Mouse (Mus musculus) midbrain, embryonic 10.5 days (tissue): ENCODE results near the gene Cxcl10. TPM values are rescaled to one million over a fixed set of nuclear protein-coding genes. Genes with fewer than 3 reads are reported as not detected.

ENCODE experiments used
- DNase-seq: peaks from one replicate; pipeline ENCODE4 v3.0.0-alpha.2; 2017; ENCODE audit warnings: low spot score
- H3K27ac ChIP-seq: fragments of 300-500 bp; sonication (generic); replicated peaks from 2 replicates; pipeline ENCODE4 v1.5.1; 2016; ENCODE audit warnings: mild to moderate bottlenecking
- H3K27me3 ChIP-seq: fragments of 300-500 bp; sonication (generic); 2 replicates; pipeline ENCODE4 v1.6.1; 2016; ENCODE audit warnings: low read depth, mild to moderate bottlenecking; ENCODE audit not compliant: poor library complexity, severe bottlenecking
- H3K36me3 ChIP-seq: fragments of 300-500 bp; sonication (generic); 2 replicates; pipeline ENCODE4 v1.6.1; 2016; ENCODE audit warnings: mild to moderate bottlenecking, moderate library complexity
- H3K4me1 ChIP-seq: fragments of 300-500 bp; sonication (generic); 2 replicates; pipeline ENCODE4 v1.6.1; 2016
- H3K4me3 ChIP-seq: fragments of 300-500 bp; sonication (generic); 2 replicates; pipeline ENCODE4 v1.5.1; 2016; ENCODE audit warnings: mild to moderate bottlenecking, moderate library complexity
- H3K9me3 ChIP-seq: fragments of 300-500 bp; sonication (generic); replicated peaks from 2 replicates; pipeline ENCODE4 v1.6.1; 2016; ENCODE audit warnings: mild to moderate bottlenecking
- WGBS: fragments of 180-500 bp; shearing (Covaris S2); methylation state at CpG from one replicate; pipeline ENCODE4 v1.1.7; 2016; 5-methylcytosine and 5-hydroxymethylcytosine counted together
- polyA plus RNA-seq: library from polyadenylated mRNA; unstranded; fragments of >200 nt; fragmentation: Nextera tagmentation; extraction: Ambion mirVana; gene quantifications from 2 replicates; pipeline ENCODE4 v1.2.1, GENCODE M21; 2016

Gene Cxcl10
- 0.17 and 0.36 TPM in 2 replicates for polyA plus RNA-seq

- H3K27ac ChIP-seq = no peak within 1 kb of the TSS
- peaks cover 7% of the 10 kb centered on the region; the same call in 1 of the 2 replicates for H3K4me1 ChIP-seq
- peaks cover 24% of the 10 kb centered on the region for H3K27me3 ChIP-seq
- H3K9me3 ChIP-seq = no peaks in the 10 kb centered on the region
- peak within 1 kb of the TSS; percentile 28 for H3K4me3 ChIP-seq
- no peaks in the 10 kb centered on the region for H3K36me3 ChIP-seq
- 31% methylated on average over 14 of the region's 14 CpGs for WGBS
- DNase-seq = peak; percentile 37
These were observed at the start of gene Cxcl10 for GRCm38 (mm10) chr5:92348794-92349413. Gene Cxcl10, minus strand, starts transcription at chr5:92348889.

GRCm38 (mm10) chr5:92398153-92398552 lies 49.5 kb upstream of the Cxcl10 start:
- Histone ChIP-seq H3K4me3 (no peak overlapping the region), H3K36me3 (no peaks in the 10 kb centered on the region), H3K9me3 (no peaks in the 10 kb centered on the region), H3K27me3 (peaks cover 14% of the 10 kb centered on the region), H3K4me1 (no peaks in the 10 kb centered on the region), H3K27ac (peak overlapping the region; percentile 65; the same call in 1 of the 2 replicates)
- DNase-seq = peak; percentile 82
- WGBS = 26% methylated on average over 5 of the region's 5 CpGs

GRCm38 (mm10) chr5:92396476-92396875 lies 47.8 kb upstream of the Cxcl10 start:
- no peaks in the 10 kb centered on the region for H3K9me3 ChIP-seq
- WGBS = 88% methylated on average over 6 of the region's 6 CpGs

GRCm38 (mm10) chr5:92395764-92396163 lies 47.1 kb upstream of the Cxcl10 start:
- no peaks in the 10 kb centered on the region for H3K9me3 ChIP-seq
- H3K4me3 ChIP-seq = no peak overlapping the region
- DNase-seq = no peak
- WGBS = 80% methylated on average over 3 of the region's 3 CpGs
- no peak overlapping the region for H3K27ac ChIP-seq
- peaks cover 38% of the 10 kb centered on the region for H3K27me3 ChIP-seq
- no peaks in the 10 kb centered on the region for H3K36me3 ChIP-seq
- H3K4me1 ChIP-seq = 0 out of 2 replicates have a peak, but pooled peaks cover 8% of the 10 kb centered on the region

More at GRCm38 (mm10) chr5:92396476-92396875, 47.8 kb upstream of the Cxcl10 start:
- H3K36me3 ChIP-seq = no peaks in the 10 kb centered on the region
- H3K27me3 ChIP-seq = peaks cover 31% of the 10 kb centered on the region
- H3K4me3 ChIP-seq = no peak overlapping the region
- DNase-seq = no peak
- H3K27ac ChIP-seq = no peak overlapping the region
- H3K4me1 ChIP-seq = 0 out of 2 replicates have a peak, but pooled peaks cover 8% of the 10 kb centered on the region

- H3K27me3 ChIP-seq = peaks cover 48% of the 10 kb centered on the region
- no peak for DNase-seq
- H3K4me1 ChIP-seq = peaks cover 17% of the 10 kb centered on the region; the same call in 1 of the 2 replicates
- H3K4me3 ChIP-seq = no peak overlapping the region
- no peaks in the 10 kb centered on the region for H3K36me3 ChIP-seq
- H3K9me3 ChIP-seq = no peaks in the 10 kb centered on the region
- no peak overlapping the region for H3K27ac ChIP-seq
- 81% methylated on average over 10 of the region's 10 CpGs for WGBS
These were observed 45.2 kb upstream of the Cxcl10 start for GRCm38 (mm10) chr5:92393863-92394262.

- H3K4me1 ChIP-seq = peaks cover 17% of the 10 kb centered on the region; the same call in 1 of the 2 replicates
- peaks cover 50% of the 10 kb centered on the region for H3K27me3 ChIP-seq
- no peak overlapping the region for H3K27ac ChIP-seq
- peak overlapping the region; percentile 37 for H3K4me3 ChIP-seq
- H3K9me3 ChIP-seq = no peaks in the 10 kb centered on the region
- no peaks in the 10 kb centered on the region for H3K36me3 ChIP-seq
- no peak for DNase-seq
- WGBS = 44% methylated on average over 18 of the region's 18 CpGs
These were observed 43.9 kb upstream of the Cxcl10 start for GRCm38 (mm10) chr5:92392542-92392941.

GRCm38 (mm10) chr5:92390615-92391014 lies 41.9 kb upstream of the Cxcl10 start:
- no peak for DNase-seq
- Histone ChIP-seq H3K4me1 (peaks cover 17% of the 10 kb centered on the region; the same call in 1 of the 2 replicates), H3K27me3 (peaks cover 50% of the 10 kb centered on the region), H3K36me3 (no peaks in the 10 kb centered on the region), H3K9me3 (no peaks in the 10 kb centered on the region), H3K4me3 (no peak overlapping the region), H3K27ac (no peak overlapping the region)
- WGBS = 85% methylated on average over 8 of the region's 8 CpGs

- H3K4me3 ChIP-seq = no peak overlapping the region
- no peak overlapping the region for H3K27ac ChIP-seq
- H3K27me3 ChIP-seq = peaks cover 50% of the 10 kb centered on the region
- DNase-seq = no peak
- no peaks in the 10 kb centered on the region for H3K36me3 ChIP-seq
- 68% methylated on average over 2 of the region's 2 CpGs for WGBS
- H3K9me3 ChIP-seq = no peaks in the 10 kb centered on the region
- peaks cover 17% of the 10 kb centered on the region; the same call in 1 of the 2 replicates for H3K4me1 ChIP-seq
These were observed 41.3 kb upstream of the Cxcl10 start for GRCm38 (mm10) chr5:92389977-92390376.

GRCm38 (mm10) chr5:92387433-92387832 lies 38.7 kb upstream of the Cxcl10 start:
- Histone ChIP-seq H3K27ac (no peak overlapping the region), H3K27me3 (peaks cover 29% of the 10 kb centered on the region), H3K9me3 (no peaks in the 10 kb centered on the region), H3K4me3 (no peak overlapping the region), H3K36me3 (no peaks in the 10 kb centered on the region), H3K4me1 (peaks cover 20% of the 10 kb centered on the region; the same call in 1 of the 2 replicates)
- DNase-seq = no peak
- WGBS = 82% methylated on average over 11 of the region's 11 CpGs

GRCm38 (mm10) chr5:92386643-92387042 lies 38.0 kb upstream of the Cxcl10 start:
- 71% methylated on average over 6 of the region's 6 CpGs for WGBS
- no peaks in the 10 kb centered on the region for H3K36me3 ChIP-seq
- H3K9me3 ChIP-seq = no peaks in the 10 kb centered on the region
- peaks cover 15% of the 10 kb centered on the region; the same call in 1 of the 2 replicates for H3K4me1 ChIP-seq
- H3K27me3 ChIP-seq = peaks cover 21% of the 10 kb centered on the region
- no peak overlapping the region for H3K4me3 ChIP-seq
- H3K27ac ChIP-seq = no peak overlapping the region
- no peak for DNase-seq

GRCm38 (mm10) chr5:92386102-92386501 lies 37.4 kb upstream of the Cxcl10 start:
- Histone ChIP-seq H3K27ac (no peak overlapping the region), H3K36me3 (no peaks in the 10 kb centered on the region), H3K4me1 (peaks cover 15% of the 10 kb centered on the region; the same call in 1 of the 2 replicates), H3K9me3 (no peaks in the 10 kb centered on the region), H3K4me3 (no peak overlapping the region), H3K27me3 (peaks cover 16% of the 10 kb centered on the region)
- WGBS = 95% methylated on average over 5 of the region's 5 CpGs
- DNase-seq = no peak

- Histone ChIP-seq H3K4me3 (no peak overlapping the region), H3K36me3 (no peaks in the 10 kb centered on the region), H3K4me1 (peaks cover 8% of the 10 kb centered on the region; the same call in 1 of the 2 replicates), H3K9me3 (no peaks in the 10 kb centered on the region), H3K27ac (no peak overlapping the region), H3K27me3 (peaks cover 6% of the 10 kb centered on the region; the same call in 1 of the 2 replicates)
- WGBS = 51% methylated on average over 7 of the region's 7 CpGs
- DNase-seq = no peak
These were observed 36.2 kb upstream of the Cxcl10 start for GRCm38 (mm10) chr5:92384855-92385254.

- no peak overlapping the region for H3K27ac ChIP-seq
- H3K4me3 ChIP-seq = no peak overlapping the region
- 75% methylated on average over 7 of the region's 7 CpGs for WGBS
- H3K36me3 ChIP-seq = no peaks in the 10 kb centered on the region
- no peaks in the 10 kb centered on the region for H3K9me3 ChIP-seq
- H3K4me1 ChIP-seq = peaks cover 6% of the 10 kb centered on the region; the same call in 1 of the 2 replicates
- peaks cover under 1% of the 10 kb centered on the region; the same call in 1 of the 2 replicates for H3K27me3 ChIP-seq
- no peak for DNase-seq
These were observed 35.1 kb upstream of the Cxcl10 start for GRCm38 (mm10) chr5:92383747-92384146.
